Mouse (Mus musculus) layer of hippocampus, postnatal 14 days (tissue): ENCODE data around the gene Atf2. TPM values are rescaled to one million over a fixed set of nuclear protein-coding genes. Genes with fewer than 3 reads are reported as not detected.
"Not testable (repeated sequence)": the region's sequence is repeated elsewhere in the genome, so short reads cannot be mapped to it uniquely, and the experiment has no call there.

Source experiments
- DNase-seq, 2 experiments: peaks; one replicate each; pipeline ENCODE4 v3.0.0; 2021 to 2022; ENCODE audit warnings: low spot score in 2 of 2, mixed read lengths in 1 of 2
- total RNA-seq, 2 experiments: library from RNA; stranded (reverse); gene quantifications; 2 replicates each; pipeline ENCODE4 v1.2.3; 2021

Atf2 gene
- total RNA-seq, 2 experiments from 2014 or later, result 130 to 135 TPM

- peak in 1 of 2 experiments; percentile 34 for DNase-seq
Measured at GRCm38 (mm10) chr2:73891701-73892463, 557 bp downstream of the Atf2 start.

- no peak for DNase-seq
Measured at GRCm38 (mm10) chr2:73885997-73886396, 6.4 kb downstream of the Atf2 start.

GRCm38 (mm10) chr2:73877891-73878290, 14.5 kb downstream of the Atf2 start:
- DNase-seq, result no peak

GRCm38 (mm10) chr2:73867764-73868487, 24.5 kb downstream of the Atf2 start:
- peak; percentile 32 to 53 for DNase-seq

GRCm38 (mm10) chr2:73860046-73860624, 32.3 kb downstream of the Atf2 start:
- DNase-seq, result no peak

- no peak for DNase-seq
Measured at GRCm38 (mm10) chr2:73857352-73857751, 35.1 kb downstream of the Atf2 start.

- DNase-seq, result no peak
Measured at GRCm38 (mm10) chr2:73856246-73856645, 36.2 kb downstream of the Atf2 start.

GRCm38 (mm10) chr2:73834406-73835015, 57.9 kb downstream of the Atf2 start:
- no peak for DNase-seq

GRCm38 (mm10) chr2:73833284-73833683, 59.2 kb downstream of the Atf2 start:
- no peak for DNase-seq

GRCm38 (mm10) chr2:73818742-73819141, 73.7 kb downstream of the Atf2 start:
- no peak for DNase-seq

GRCm38 (mm10) chr2:73807609-73808008, 84.8 kb downstream of the Atf2 start:
- DNase-seq, result no peak

- not testable (repeated sequence) for DNase-seq
Measured at GRCm38 (mm10) chr2:73800127-73800526, 92.3 kb downstream of the Atf2 start.

GRCm38 (mm10) chr2:73798786-73799185, 93.7 kb downstream of the Atf2 start:
- no peak for DNase-seq

GRCm38 (mm10) chr2:73798136-73798535, 94.3 kb downstream of the Atf2 start:
- DNase-seq, result no peak

- DNase-seq, result no peak
Measured at GRCm38 (mm10) chr2:73791846-73792630, 100.4 kb downstream of the Atf2 start.

- peak in 1 of 2 experiments; percentile 45 for DNase-seq
Measured at GRCm38 (mm10) chr2:73790332-73790731, 102.1 kb downstream of the Atf2 start.

- no peak for DNase-seq
Measured at GRCm38 (mm10) chr2:73788395-73788794, 104.0 kb downstream of the Atf2 start.

GRCm38 (mm10) chr2:73782371-73782905, 110.0 kb downstream of the Atf2 start:
- DNase-seq, result no peak

- no peak for DNase-seq
Measured at GRCm38 (mm10) chr2:73780321-73781010, 112.0 kb downstream of the Atf2 start.

GRCm38 (mm10) chr2:73779796-73780195, 112.6 kb downstream of the Atf2 start:
- DNase-seq, result no peak
